Mouse (Mus musculus) liver, embryonic 13.5 days (tissue): ENCODE measurements at regions not wholly inside any gene's neighbourhood (a gene's known extent, or its start where the extent isn't known, plus 50 kb on each side); places are given as distances from the start of the nearest gene placed in this dataset.

Experiments used
- ATAC-seq: fragments of 200-750 bp; cut with Nextera tagmentation; 2 replicates; pipeline ENCODE4 v1.8.0; 2017; ENCODE audit warnings: low read depth, mild to moderate bottlenecking, moderate number of reproducible peaks, moderate library complexity
- DNase-seq: peaks from one replicate; pipeline ENCODE4 v3.0.0; 2022
- H3K27ac ChIP-seq: fragments of 300-500 bp; sonication (generic); 2 replicates; pipeline ENCODE4 v1.5.1; 2015; ENCODE audit warnings: moderate library complexity, mild to moderate bottlenecking, inconsistent platforms
- H3K27me3 ChIP-seq: fragments of 300-500 bp; sonication (generic); 2 replicates; pipeline ENCODE4 v1.6.1; 2015; ENCODE audit warnings: mild to moderate bottlenecking, inconsistent platforms
- H3K36me3 ChIP-seq: fragments of 300-500 bp; sonication (generic); 2 replicates; pipeline ENCODE4 v1.6.1; 2015; ENCODE audit warnings: mild to moderate bottlenecking, inconsistent platforms
- H3K4me1 ChIP-seq: fragments of 300-500 bp; sonication (generic); replicated peaks from 2 replicates; pipeline ENCODE4 v1.6.1; 2015; ENCODE audit warnings: inconsistent platforms
- H3K4me2 ChIP-seq: fragments of 300-500 bp; sonication (generic); 2 replicates; pipeline ENCODE4 v1.6.1; 2015; ENCODE audit warnings: inconsistent platforms, mild to moderate bottlenecking, moderate library complexity
- H3K4me3 ChIP-seq: fragments of 300-500 bp; sonication (generic); replicated peaks from 2 replicates; pipeline ENCODE4 v1.5.1; 2015; ENCODE audit warnings: mild to moderate bottlenecking, inconsistent platforms
- H3K9ac ChIP-seq: fragments of 300-500 bp; sonication (generic); 2 replicates; pipeline ENCODE4 v1.6.1; 2015; ENCODE audit warnings: mild to moderate bottlenecking, inconsistent platforms
- H3K9me3 ChIP-seq: fragments of 300-500 bp; sonication (generic); replicated peaks from 2 replicates; pipeline ENCODE4 v1.6.1; 2016; ENCODE audit warnings: inconsistent platforms
- WGBS: fragments of 180-500 bp; shearing (Covaris S2); methylation state at CpG from one replicate; pipeline ENCODE4 v1.1.7; 2015; ENCODE audit not compliant: insufficient replicate concordance; 5-methylcytosine and 5-hydroxymethylcytosine counted together

- ATAC-seq (no peak), DNase-seq (no peak)
- no peaks in the 10 kb centered on the region for H3K9me3 ChIP-seq
- H3K4me1 ChIP-seq, result no peaks in the 10 kb centered on the region
- WGBS, result 61% methylated on average over 3 of the region's 3 CpGs
- H3K27me3 ChIP-seq, result no peaks in the 10 kb centered on the region
- H3K36me3 ChIP-seq, result no peaks in the 10 kb centered on the region
- H3K4me2 ChIP-seq, result no peak overlapping the region
- no peak overlapping the region for H3K9ac ChIP-seq
- H3K4me3 ChIP-seq, result no peak overlapping the region
- H3K27ac ChIP-seq, result no peak overlapping the region
Measured at GRCm38 (mm10) chr10:117579210-117579609, 50.1 kb upstream of the Cpm start.

GRCm38 (mm10) chr10:117578696-117579146 is 50.6 kb upstream of the Cpm start:
- ATAC-seq, result no peak
- no peak for DNase-seq
- Histone ChIP-seq H3K4me1 (no peaks in the 10 kb centered on the region), H3K27ac (no peak overlapping the region), H3K9me3 (no peaks in the 10 kb centered on the region), H3K9ac (no peak overlapping the region), H3K4me3 (no peak overlapping the region), H3K36me3 (no peaks in the 10 kb centered on the region), H3K27me3 (no peaks in the 10 kb centered on the region), H3K4me2 (no peak overlapping the region)
- 65% methylated on average over 4 of the region's 4 CpGs for WGBS

- 66% methylated on average over 4 of the region's 4 CpGs for WGBS
- H3K27ac ChIP-seq, result no peak overlapping the region
- DNase-seq, result no peak
- no peaks in the 10 kb centered on the region for H3K9me3 ChIP-seq
- ATAC-seq, result no peak
- no peak overlapping the region for H3K9ac ChIP-seq
- no peaks in the 10 kb centered on the region for H3K4me1 ChIP-seq
- no peak overlapping the region for H3K4me3 ChIP-seq
- H3K36me3 ChIP-seq, result no peaks in the 10 kb centered on the region
- no peak overlapping the region for H3K4me2 ChIP-seq
- H3K27me3 ChIP-seq, result peaks cover under 1% of the 10 kb centered on the region; the same call in 1 of the 2 replicates
Measured at GRCm38 (mm10) chr10:117577970-117578695, 51.2 kb upstream of the Cpm start.

GRCm38 (mm10) chr10:117576881-117577730 is 52.2 kb upstream of the Cpm start:
- no peak overlapping the region for H3K4me2 ChIP-seq
- no peak for ATAC-seq
- no peak overlapping the region for H3K9ac ChIP-seq
- DNase-seq, result no peak
- 66% methylated on average over 8 of the region's 8 CpGs for WGBS
- no peak overlapping the region for H3K27ac ChIP-seq
- H3K36me3 ChIP-seq, result no peaks in the 10 kb centered on the region
- H3K27me3 ChIP-seq, result peaks cover 11% of the 10 kb centered on the region
- peaks cover under 1% of the 10 kb centered on the region; the same call in 1 of the 2 replicates for H3K4me1 ChIP-seq
- H3K4me3 ChIP-seq, result no peak overlapping the region
- no peaks in the 10 kb centered on the region for H3K9me3 ChIP-seq

- peaks cover 4% of the 10 kb centered on the region; the same call in 1 of the 2 replicates for H3K4me1 ChIP-seq
- H3K27ac ChIP-seq, result no peak overlapping the region
- DNase-seq (no peak), ATAC-seq (no peak)
- H3K9ac ChIP-seq, result no peak overlapping the region
- peaks cover 19% of the 10 kb centered on the region for H3K27me3 ChIP-seq
- H3K36me3 ChIP-seq, result no peaks in the 10 kb centered on the region
- H3K9me3 ChIP-seq, result no peaks in the 10 kb centered on the region
- 64% methylated on average over 10 of the region's 10 CpGs for WGBS
- H3K4me3 ChIP-seq, result no peak overlapping the region
- no peak overlapping the region for H3K4me2 ChIP-seq
Measured at GRCm38 (mm10) chr10:117576154-117576859, 53.0 kb upstream of the Cpm start.

- H3K36me3 ChIP-seq, result no peaks in the 10 kb centered on the region
- no peak overlapping the region for H3K9ac ChIP-seq
- H3K9me3 ChIP-seq, result no peaks in the 10 kb centered on the region
- no peak overlapping the region for H3K27ac ChIP-seq
- H3K4me3 ChIP-seq, result no peak overlapping the region
- WGBS, result 59% methylated on average over 14 of the region's 14 CpGs
- H3K4me2 ChIP-seq, result no peak overlapping the region
- ATAC-seq (no peak), DNase-seq (no peak)
- H3K4me1 ChIP-seq, result peaks cover 4% of the 10 kb centered on the region; the same call in 1 of the 2 replicates
- peaks cover 25% of the 10 kb centered on the region for H3K27me3 ChIP-seq
Measured at GRCm38 (mm10) chr10:117575404-117576153, 53.7 kb upstream of the Cpm start.

GRCm38 (mm10) chr10:117574915-117575314 is 54.4 kb upstream of the Cpm start:
- Histone ChIP-seq H3K4me1 (peaks cover 4% of the 10 kb centered on the region; the same call in 1 of the 2 replicates), H3K36me3 (no peaks in the 10 kb centered on the region), H3K9me3 (no peaks in the 10 kb centered on the region), H3K27me3 (peaks cover 31% of the 10 kb centered on the region), H3K4me3 (no peak overlapping the region), H3K27ac (no peak overlapping the region), H3K9ac (no peak overlapping the region), H3K4me2 (no peak overlapping the region)
- 73% methylated on average over 3 of the region's 3 CpGs for whole genome bisulfite sequencing
- ATAC-seq (no peak), DNase-seq (no peak)

- no peak for ATAC-seq
- Histone ChIP-seq H3K27me3 (peaks cover 34% of the 10 kb centered on the region), H3K9ac (no peak overlapping the region), H3K4me2 (no peak overlapping the region), H3K4me3 (no peak overlapping the region), H3K27ac (no peak overlapping the region), H3K9me3 (no peaks in the 10 kb centered on the region), H3K36me3 (no peaks in the 10 kb centered on the region), H3K4me1 (peaks cover 4% of the 10 kb centered on the region; the same call in 1 of the 2 replicates)
- DNase-seq, result no peak
- WGBS, result 64% methylated on average over 6 of the region's 6 CpGs
Measured at GRCm38 (mm10) chr10:117574056-117574727, 55.1 kb upstream of the Cpm start.

GRCm38 (mm10) chr10:117573596-117573850 is 55.8 kb upstream of the Cpm start:
- Histone ChIP-seq H3K9ac (no peak overlapping the region), H3K36me3 (no peaks in the 10 kb centered on the region), H3K4me3 (no peak overlapping the region), H3K4me1 (peaks cover 4% of the 10 kb centered on the region; the same call in 1 of the 2 replicates), H3K27me3 (peaks cover 35% of the 10 kb centered on the region), H3K4me2 (no peak overlapping the region), H3K27ac (no peak overlapping the region), H3K9me3 (no peaks in the 10 kb centered on the region)
- ATAC-seq (no peak), DNase-seq (no peak)
- WGBS, result 84% methylated on average over 3 of the region's 3 CpGs

GRCm38 (mm10) chr10:117572746-117573595 is 56.3 kb upstream of the Cpm start:
- H3K9me3 ChIP-seq, result no peaks in the 10 kb centered on the region
- WGBS, result 54% methylated on average over 13 of the region's 13 CpGs
- no peak for DNase-seq
- no peak overlapping the region for H3K27ac ChIP-seq
- peaks cover 35% of the 10 kb centered on the region for H3K27me3 ChIP-seq
- no peak overlapping the region for H3K4me3 ChIP-seq
- H3K9ac ChIP-seq, result no peak overlapping the region
- no peak for ATAC-seq
- H3K4me2 ChIP-seq, result no peak overlapping the region
- H3K4me1 ChIP-seq, result peaks cover 4% of the 10 kb centered on the region; the same call in 1 of the 2 replicates
- H3K36me3 ChIP-seq, result no peaks in the 10 kb centered on the region
